Mouse (Mus musculus) cerebellum, postnatal 10 days (tissue): ENCODE results near the gene Ncapd2.
A peak's percentile ranks its signal among the peaks of the same experiment; 100 is the strongest.
"Not testable (repeated sequence)": the region's sequence is repeated elsewhere in the genome, so short reads cannot be mapped to it uniquely, and the experiment has no call there.

Source experiments
- DNase-seq, 2 experiments: peaks; one replicate each; pipeline ENCODE4 v3.0.0; 2021; ENCODE audit warnings: mixed read lengths in 2 of 2

The Ncapd2 gene

GRCm38 (mm10) chr6:125163801-125164657 lies 27.5 kb downstream of the Ncapd2 start:
- DNase-seq = peak; percentile 33 to 45

- not testable (repeated sequence) for DNase-seq
Measured at GRCm38 (mm10) chr6:125162615-125163305, 28.7 kb downstream of the Ncapd2 start.

GRCm38 (mm10) chr6:125161971-125162370 lies 29.5 kb downstream of the Ncapd2 start:
- peak; percentile 85 to 87 for DNase-seq

- DNase-seq = peak; percentile 45 to 51
Measured at GRCm38 (mm10) chr6:125160854-125161760, 30.4 kb downstream of the Ncapd2 start.

GRCm38 (mm10) chr6:125160558-125160853 lies 31.0 kb downstream of the Ncapd2 start:
- DNase-seq = peak in 1 of 2 experiments; percentile 22

GRCm38 (mm10) chr6:125159773-125160557 lies 31.5 kb downstream of the Ncapd2 start:
- no peak for DNase-seq

- DNase-seq = no peak
Measured at GRCm38 (mm10) chr6:125158944-125159492, 32.5 kb downstream of the Ncapd2 start.

GRCm38 (mm10) chr6:125156903-125157614 lies 34.4 kb downstream of the Ncapd2 start:
- DNase-seq = no peak

- no peak for DNase-seq
Measured at GRCm38 (mm10) chr6:125156491-125156890, 35.0 kb downstream of the Ncapd2 start.

- DNase-seq = no peak
Measured at GRCm38 (mm10) chr6:125155262-125155661, 36.2 kb downstream of the Ncapd2 start.

- peak; percentile 52 to 53 for DNase-seq
Measured at GRCm38 (mm10) chr6:125154550-125154949, 37.0 kb downstream of the Ncapd2 start.

- DNase-seq = no peak
Measured at GRCm38 (mm10) chr6:125153682-125154081, 37.8 kb downstream of the Ncapd2 start.

GRCm38 (mm10) chr6:125153018-125153389 lies 38.5 kb downstream of the Ncapd2 start:
- no peak for DNase-seq

GRCm38 (mm10) chr6:125152212-125153017 lies 39.1 kb downstream of the Ncapd2 start:
- DNase-seq = no peak

GRCm38 (mm10) chr6:125149569-125149950 lies 41.9 kb downstream of the Ncapd2 start:
- peak in 1 of 2 experiments; percentile 41 for DNase-seq

- DNase-seq = peak; percentile 72 to 73
Measured at GRCm38 (mm10) chr6:125148926-125149568, 42.5 kb downstream of the Ncapd2 start.

GRCm38 (mm10) chr6:125148251-125148925 lies 43.1 kb downstream of the Ncapd2 start:
- DNase-seq = peak; percentile 35 to 41

GRCm38 (mm10) chr6:125147329-125147728 lies 44.2 kb downstream of the Ncapd2 start:
- no peak for DNase-seq

GRCm38 (mm10) chr6:125146797-125147196 lies 44.7 kb downstream of the Ncapd2 start:
- DNase-seq = peak; percentile 60 to 66
